Mouse (Mus musculus) MEL (cell line): ENCODE measurements around the gene Rnf123. TPM values are rescaled to one million over a fixed set of nuclear protein-coding genes. Genes with fewer than 3 reads are reported as not detected.
A peak's percentile ranks its signal among the peaks of the same experiment; 100 is the strongest.

Source experiments
- DNase-seq: peaks from one replicate; pipeline ENCODE4 v3.0.0; 2011; ENCODE audit warnings: low read depth, low spot score
- H3K27ac ChIP-seq: 2 replicates; pipeline ENCODE4 v1.5.1; 2012; ENCODE audit warnings: low read depth, mild to moderate bottlenecking, control low read depth, low read length, moderate library complexity; ENCODE audit not compliant: control insufficient read depth
- H3K27me3 ChIP-seq, 2 experiments: fragments of 150-350 bp in 1 of 2; sonication (generic) in 1 of 2; 2 replicates each; pipeline ENCODE4 v1.6.1; 2012; ENCODE audit warnings: low read length in 2 of 2, mild to moderate bottlenecking in 2 of 2, improper control_type of control experiment in 1 of 2, moderate library complexity in 1 of 2; ENCODE audit not compliant: insufficient read depth in 2 of 2, control insufficient read depth in 1 of 2
- H3K36me3 ChIP-seq, 2 experiments: 2 replicates each; pipeline ENCODE4 v1.6.1; 2012 to 2014; ENCODE audit warnings: low read length in 2 of 2, improper control_type of control experiment in 1 of 2, inconsistent platforms in 1 of 2, mild to moderate bottlenecking in 1 of 2; ENCODE audit not compliant: insufficient read depth in 2 of 2, control insufficient read depth in 1 of 2
- H3K4me1 ChIP-seq, 2 experiments: fragments of 150-350 bp in 1 of 2; sonication (generic) in 1 of 2; 2 replicates each; pipeline ENCODE4 v1.6.1; 2012; ENCODE audit warnings: low read length in 2 of 2, improper control_type of control experiment in 1 of 2, mild to moderate bottlenecking in 1 of 2; ENCODE audit not compliant: insufficient read depth in 2 of 2, control insufficient read depth in 1 of 2
- H3K4me3 ChIP-seq, 2 experiments: fragments of 150-350 bp in 1 of 2; sonication (generic) in 1 of 2; 2 replicates each; pipeline ENCODE4 v1.5.1; 2012; ENCODE audit warnings: low read depth in 2 of 2, low read length in 2 of 2, mild to moderate bottlenecking in 2 of 2, moderate library complexity in 2 of 2, control low read depth in 1 of 2, improper control_type of control experiment in 1 of 2; ENCODE audit not compliant: control insufficient read depth in 1 of 2, insufficient read depth in 1 of 2
- H3K79me2 ChIP-seq: 2 replicates; pipeline ENCODE4 v1.6.1; 2012; ENCODE audit warnings: mild to moderate bottlenecking, low read length, moderate library complexity; ENCODE audit not compliant: control insufficient read depth, poor library complexity, insufficient read depth
- H3K9ac ChIP-seq: 2 replicates; pipeline ENCODE4 v1.6.1; 2012; ENCODE audit warnings: low read depth, mild to moderate bottlenecking, control low read depth, low read length, moderate library complexity; ENCODE audit not compliant: control insufficient read depth, poor library complexity, severe bottlenecking
- H3K9me3 ChIP-seq: fragments of 150-350 bp; sonication (generic); replicated peaks from 2 replicates; pipeline ENCODE4 v1.6.1; 2012; ENCODE audit warnings: mild to moderate bottlenecking, low read length, improper control_type of control experiment, moderate library complexity; ENCODE audit not compliant: insufficient read depth
- BHLHE40 ChIP-seq: IDR thresholded peaks from 2 replicates; pipeline ENCODE4 v1.6.1; 2012; ENCODE audit warnings: low read depth, mild to moderate bottlenecking, inconsistent platforms, low read length, improper control_type of control experiment, borderline replicate concordance
- CHD2 ChIP-seq: IDR thresholded peaks from 2 replicates; pipeline ENCODE4 v1.6.1; 2011; ENCODE audit warnings: low read length, improper control_type of control experiment
- E2F4 ChIP-seq: IDR thresholded peaks from 2 replicates; pipeline ENCODE4 v1.6.1; 2011; ENCODE audit warnings: low read depth, low read length, improper control_type of control experiment, borderline replicate concordance
- EP300 ChIP-seq, 2 experiments: IDR thresholded peaks; 2 replicates each; pipeline ENCODE4 v1.6.1; 2011; ENCODE audit warnings: improper control_type of control experiment in 2 of 2, low read length in 2 of 2, low read depth in 1 of 2, mild to moderate bottlenecking in 1 of 2
- GATA1 ChIP-seq: IDR thresholded peaks from 2 replicates; pipeline ENCODE4 v1.6.1; 2011; ENCODE audit warnings: low read depth, low read length, improper control_type of control experiment
- HCFC1 ChIP-seq: IDR thresholded peaks from 2 replicates; pipeline ENCODE4 v1.6.1; 2012; ENCODE audit warnings: low read depth, mild to moderate bottlenecking, inconsistent platforms, low read length, improper control_type of control experiment, moderate library complexity
- MAX ChIP-seq: IDR thresholded peaks from 2 replicates; pipeline ENCODE4 v1.6.1; 2011; ENCODE audit warnings: low read length, improper control_type of control experiment
- MXI1 ChIP-seq: IDR thresholded peaks from 2 replicates; pipeline ENCODE4 v1.6.1; 2011; ENCODE audit warnings: mild to moderate bottlenecking, low read depth, low read length, improper control_type of control experiment
- MYC ChIP-seq: IDR thresholded peaks from 2 replicates; pipeline ENCODE4 v1.6.1; 2011; ENCODE audit warnings: low read depth, mild to moderate bottlenecking, low read length, improper control_type of control experiment, moderate library complexity
- NELFE ChIP-seq: IDR thresholded peaks from 2 replicates; pipeline ENCODE4 v1.6.1; 2011; ENCODE audit warnings: low read depth, low read length, improper control_type of control experiment
- NRF1 ChIP-seq: IDR thresholded peaks from 2 replicates; pipeline ENCODE4 v1.6.1; 2014; ENCODE audit warnings: low read depth, mild to moderate bottlenecking, inconsistent platforms, low read length, improper control_type of control experiment, moderate library complexity; ENCODE audit not compliant: poor library complexity, insufficient read depth, severe bottlenecking
- POLR2A ChIP-seq, 2 experiments: IDR thresholded peaks; 2 replicates each; pipeline ENCODE4 v1.6.1; 2011 to 2012; ENCODE audit warnings: low read length in 2 of 2, mild to moderate bottlenecking in 2 of 2, control low read depth in 1 of 2, improper control_type of control experiment in 1 of 2, low read depth in 1 of 2, moderate library complexity in 1 of 2; ENCODE audit not compliant: control insufficient read depth in 1 of 2, insufficient read depth in 1 of 2, poor library complexity in 1 of 2
- POLR2AphosphoS2 ChIP-seq: IDR thresholded peaks from 2 replicates; pipeline ENCODE4 v1.6.1; 2011; ENCODE audit warnings: low read length, improper control_type of control experiment
- SIN3A ChIP-seq: IDR thresholded peaks from 2 replicates; pipeline ENCODE4 v1.6.1; 2012; ENCODE audit warnings: low read length, improper control_type of control experiment, inconsistent platforms
- SMC3 ChIP-seq: IDR thresholded peaks from 2 replicates; pipeline ENCODE4 v1.6.1; 2011; ENCODE audit warnings: low read depth, low read length, improper control_type of control experiment
- TAL1 ChIP-seq: IDR thresholded peaks from 2 replicates; pipeline ENCODE4 v1.6.1; 2012; ENCODE audit warnings: mild to moderate bottlenecking, inconsistent platforms, low read length, moderate library complexity, mixed read lengths
- TBP ChIP-seq: IDR thresholded peaks from 2 replicates; pipeline ENCODE4 v1.8.0; 2011; ENCODE audit warnings: low read depth, low read length, improper control_type of control experiment
- UBTF ChIP-seq: IDR thresholded peaks from 2 replicates; pipeline ENCODE4 v1.6.1; 2012; ENCODE audit warnings: low read depth, mild to moderate bottlenecking, inconsistent platforms, low read length, improper control_type of control experiment, moderate library complexity, borderline replicate concordance; ENCODE audit not compliant: insufficient read depth
- USF1 ChIP-seq: IDR thresholded peaks from 2 replicates; pipeline ENCODE4 v1.6.1; 2014; ENCODE audit warnings: low read depth, mild to moderate bottlenecking, inconsistent platforms, low read length, improper control_type of control experiment, moderate library complexity
- USF2 ChIP-seq, 2 experiments: IDR thresholded peaks; 2 replicates each; pipeline ENCODE4 v1.6.1; 2011 to 2012; ENCODE audit warnings: improper control_type of control experiment in 2 of 2, low read length in 2 of 2, borderline replicate concordance in 1 of 2, inconsistent platforms in 1 of 2, low read depth in 1 of 2, mild to moderate bottlenecking in 1 of 2; ENCODE audit not compliant: insufficient read depth in 1 of 2
- ZKSCAN1 ChIP-seq: IDR thresholded peaks from 2 replicates; pipeline ENCODE4 v1.6.1; 2012; ENCODE audit warnings: low read depth, mild to moderate bottlenecking, inconsistent platforms, low read length, improper control_type of control experiment, moderate library complexity
- ZMIZ1 ChIP-seq: IDR thresholded peaks from 2 replicates; pipeline ENCODE4 v1.6.1; 2012; ENCODE audit warnings: low read depth, mild to moderate bottlenecking, inconsistent platforms, low read length, improper control_type of control experiment, moderate library complexity
- polyA plus RNA-seq, 2 experiments: library from polyadenylated mRNA; stranded (reverse) in 1 of 2; unstranded in 1 of 2; fragments of >175 nt in 1 of 2; fragments of >200 nt in 1 of 2; gene quantifications; 2 replicates each; pipeline versions ENCODE4 v1.2.1 to v1.2.4; 2012; ENCODE audit warnings: low replicate concordance in 2 of 2, low read depth in 1 of 2; ENCODE audit not compliant: insufficient read length in 2 of 2, insufficient read depth in 1 of 2, missing spikeins in 1 of 2
- total RNA-seq: library from RNA; depleted of rRNA; stranded (reverse); fragments of 300-350 nt; gene quantifications from 2 replicates; pipeline ENCODE4 v1.2.3, GENCODE M21; 2012; rRNA removed

The Rnf123 gene
- total and polyA plus RNA-seq, 3 experiments, result 28.5 to 74.8 TPM; not detected in 1

DNA sequence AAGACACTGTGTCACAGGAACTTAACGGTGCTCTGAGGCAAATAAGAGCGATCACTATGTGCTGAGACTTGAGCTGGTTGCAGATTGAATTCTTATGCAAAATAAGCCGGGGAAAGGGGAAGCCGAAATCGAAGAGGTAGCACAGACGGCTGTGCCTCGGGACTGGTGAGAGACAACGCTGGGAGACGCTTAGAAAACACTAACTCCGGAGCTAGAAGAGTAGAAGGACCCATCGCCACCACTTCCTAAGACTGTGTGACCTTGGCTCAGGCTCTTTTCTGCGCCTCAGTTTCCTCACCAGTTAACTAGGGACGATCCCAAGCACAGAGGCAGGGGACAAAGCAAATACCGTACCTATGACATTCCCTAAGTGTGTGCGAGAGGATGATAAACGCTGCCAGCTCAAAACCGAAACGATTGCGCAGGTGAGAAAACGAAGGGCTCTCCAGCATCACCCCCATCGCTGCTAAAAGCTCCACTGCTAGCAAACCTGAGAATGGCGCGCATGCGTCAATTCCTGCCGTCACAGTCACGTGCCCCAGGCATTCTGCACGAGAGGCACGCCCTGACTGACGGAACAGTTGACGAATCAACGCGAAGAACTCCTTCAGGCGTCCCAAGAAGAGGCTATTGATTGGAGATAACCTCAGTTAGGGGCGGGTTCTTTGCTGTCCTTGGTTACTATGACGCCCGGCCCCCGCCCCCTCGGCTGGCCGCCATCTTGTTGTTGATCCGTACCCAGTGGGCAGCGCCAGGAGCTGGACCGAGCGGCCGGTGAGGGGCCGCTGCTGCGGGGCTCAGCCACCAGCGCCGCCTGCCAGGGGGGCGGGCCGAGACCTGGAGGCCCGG is 81.0 kb downstream of the Rnf123 start, which contains the start of gene Ip6k1:
Gene Ip6k1 (plus strand): TSS at position 580 of the 849 bp plus-strand sequence.
- peak; percentile 84 for TF ChIP-seq NRF1
- TF ChIP-seq EP300 (IDR thresholded peaks at IDR 0.05; ENCODE audit: low read depth in 1 of 2, low read length in 2 of 2), result 0 out of 4 replicates have a peak, but pooled peaks of 1 of the 2 experiments have one; percentile 9
- TF ChIP-seq MYC, result peak; percentile 75
- TF ChIP-seq POLR2AphosphoS2, result peak; percentile 89; the same call in 1 of the 2 replicates
- TF ChIP-seq BHLHE40, result peak; percentile 100
- peak; percentile 70 for TF ChIP-seq MXI1
- peak; percentile 85 for TF ChIP-seq ZMIZ1
- peak; percentile 70 for TF ChIP-seq SIN3A
- TF ChIP-seq USF1, result peak; percentile 100
- peak; percentile 71 to 96 for TF ChIP-seq POLR2A (IDR thresholded peaks at IDR 0.05; ENCODE audit: control insufficient read depth in 1 of 2, insufficient read depth in 1 of 2, low read depth in 1 of 2, low read length in 2 of 2, poor library complexity in 1 of 2)
- no peak for TF ChIP-seq UBTF
- no peak for TF ChIP-seq GATA1
- peak; percentile 80 for TF ChIP-seq TBP
- TF ChIP-seq HCFC1, result peak; percentile 79
- TF ChIP-seq USF2 (IDR thresholded peaks at IDR 0.05; ENCODE audit: borderline replicate concordance in 1 of 2, insufficient read depth in 1 of 2, low read depth in 1 of 2, low read length in 2 of 2), result peak; percentile 88 to 97
- no peak for TF ChIP-seq E2F4
- no peak for TF ChIP-seq SMC3
- peak; percentile 99 for TF ChIP-seq MAX
- no peak for TF ChIP-seq TAL1
- TF ChIP-seq NELFE, result peak; percentile 92
- no peak for TF ChIP-seq ZKSCAN1
- peak; percentile 82 for TF ChIP-seq CHD2
- TF ChIP-seq, all 39 proteins: peak for 16
- DNase-seq, result peak; percentile 100
- Histone ChIP-seq H3K4me3 (peak within 1 kb of the TSS; percentile 86 to 93), H3K27ac (peak within 1 kb of the TSS; percentile 65), H3K36me3 (peaks cover 0 to 17% of the 10 kb centered on the region in 2 experiments; a peak in 2 of 4 replicates), H3K27me3 (no peaks in the 10 kb centered on the region), H3K79me2 (peaks cover 39% of the 10 kb centered on the region), H3K9me3 (no peaks in the 10 kb centered on the region), H3K9ac (peak within 1 kb of the TSS; percentile 91), H3K4me1 (peaks cover 5 to 13% of the 10 kb centered on the region in 2 experiments)

Other genes with a start within 250 kb of the Rnf123 start
- 54.2 and 55.8 TPM in 2 replicates for gene Rbm6, start 210.1 kb downstream of the Rnf123 start, total RNA-seq
- 100 to 1,000 TPM in 1 of 2 experiments, 10 to 100 TPM in 1; 55.7 to 521 TPM for gene Rbm6, start 210.1 kb downstream of the Rnf123 start, polyA plus RNA-seq
- 10.1 and 11.5 TPM in 2 replicates for gene Mon1a, start 195.2 kb downstream of the Rnf123 start, total RNA-seq
- gene Mon1a, start 195.2 kb downstream of the Rnf123 start, polyA plus RNA-seq, result 10 to 100 TPM in 1 of 2 experiments, not detected in 1; 13.5 TPM
- 136 and 149 TPM in 2 replicates for gene Mst1r, start 176.5 kb downstream of the Rnf123 start, total RNA-seq
- 100 to 1,000 TPM in 1 of 2 experiments, not detected in 1; 133 TPM for gene Mst1r, start 176.5 kb downstream of the Rnf123 start, polyA plus RNA-seq
- gene Actl11, start 154.9 kb downstream of the Rnf123 start, total RNA-seq, result not detected in 2 replicates
- not detected for gene Actl11, start 154.9 kb downstream of the Rnf123 start, polyA plus RNA-seq
- gene Camkv, start 147.7 kb downstream of the Rnf123 start, total RNA-seq, result 0.08 and 0.39 TPM in 2 replicates
- under 1 TPM in 1 of 2 experiments, not detected in 1; 0.14 TPM for gene Camkv, start 147.7 kb downstream of the Rnf123 start, polyA plus RNA-seq
- gene Traip, start 133.2 kb downstream of the Rnf123 start, total RNA-seq, result 37.3 and 43.6 TPM in 2 replicates
- 10 to 100 TPM in 1 of 2 experiments, not detected in 1; 65.2 TPM for gene Traip, start 133.2 kb downstream of the Rnf123 start, polyA plus RNA-seq
- 15.8 and 18.1 TPM in 2 replicates for gene Uba7, start 107.8 kb downstream of the Rnf123 start, total RNA-seq
- 10 to 100 TPM in 1 of 2 experiments, not detected in 1; 44.1 TPM for gene Uba7, start 107.8 kb downstream of the Rnf123 start, polyA plus RNA-seq
- 0.26 and 0.35 TPM in 2 replicates for gene Gm20661, start 100.3 kb downstream of the Rnf123 start, total RNA-seq
- gene Gm20661, start 100.3 kb downstream of the Rnf123 start, polyA plus RNA-seq, result under 1 TPM in 1 of 2 experiments, not detected in 1; 0.85 TPM
- 54.1 and 65.3 TPM in 2 replicates for gene Inka1, start 97.5 kb downstream of the Rnf123 start, total RNA-seq
- 10 to 100 TPM in 1 of 2 experiments, not detected in 1; 60.7 TPM for gene Inka1, start 97.5 kb downstream of the Rnf123 start, polyA plus RNA-seq
- gene Cdhr4, start 90.8 kb downstream of the Rnf123 start, total RNA-seq, result 0.65 and 1.5 TPM in 2 replicates
- 1 to 10 TPM in 1 of 2 experiments, not detected in 1; 4.4 TPM for gene Cdhr4, start 90.8 kb downstream of the Rnf123 start, polyA plus RNA-seq
- 0.62 and 0.73 TPM in 2 replicates for gene Gm20662, start 87.0 kb downstream of the Rnf123 start, total RNA-seq
- gene Gm20662, start 87.0 kb downstream of the Rnf123 start, polyA plus RNA-seq, result 1 to 10 TPM in 1 of 2 experiments, not detected in 1; 1.2 TPM
- gene Ip6k1, start 80.8 kb downstream of the Rnf123 start, total RNA-seq, result 35.5 and 37.2 TPM in 2 replicates
- 10 to 100 TPM; 31.8 to 59.1 TPM for gene Ip6k1, start 80.8 kb downstream of the Rnf123 start, polyA plus RNA-seq
- 38.1 and 50.4 TPM in 2 replicates for gene Gmppb, start 34.1 kb downstream of the Rnf123 start, total RNA-seq
- gene Gmppb, start 34.1 kb downstream of the Rnf123 start, polyA plus RNA-seq, result 10 to 100 TPM in 1 of 2 experiments, not detected in 1; 26.2 TPM
- gene Amigo3, start 30.2 kb downstream of the Rnf123 start, total RNA-seq, result 1.2 and 2.2 TPM in 2 replicates
- 1 to 10 TPM in 1 of 2 experiments, not detected in 1; 3.4 TPM for gene Amigo3, start 30.2 kb downstream of the Rnf123 start, polyA plus RNA-seq
- gene Mst1, start 2.9 kb downstream of the Rnf123 start, total RNA-seq, result 1.6 and 4.6 TPM in 2 replicates
- 1 to 10 TPM in 1 of 2 experiments, not detected in 1; 10.0 TPM for gene Mst1, start 2.9 kb downstream of the Rnf123 start, polyA plus RNA-seq
- gene Apeh, start 11.3 kb upstream of the Rnf123 start, total RNA-seq, result 57.5 and 76.1 TPM in 2 replicates
- 10 to 100 TPM in 1 of 2 experiments, not detected in 1; 69.0 TPM for gene Apeh, start 11.3 kb upstream of the Rnf123 start, polyA plus RNA-seq
- gene Bsn, start 107.0 kb upstream of the Rnf123 start, total RNA-seq, result 2.7 and 3.5 TPM in 2 replicates
- 1 to 10 TPM in 1 of 2 experiments, not detected in 1; 5.6 TPM for gene Bsn, start 107.0 kb upstream of the Rnf123 start, polyA plus RNA-seq
- gene Dag1, start 180.6 kb upstream of the Rnf123 start, total RNA-seq, result 7.8 and 8.1 TPM in 2 replicates
- gene Dag1, start 180.6 kb upstream of the Rnf123 start, polyA plus RNA-seq, result 10 to 100 TPM in 1 of 2 experiments, not detected in 1; 27.6 TPM
- gene Nicn1, start 207.1 kb upstream of the Rnf123 start, total RNA-seq, result 1.6 and 2.0 TPM in 2 replicates
- gene Nicn1, start 207.1 kb upstream of the Rnf123 start, polyA plus RNA-seq, result 1 to 10 TPM in 1 of 2 experiments, not detected in 1; 4.7 TPM
- gene Amt, start 213.5 kb upstream of the Rnf123 start, total RNA-seq, result 0.15 and 0.26 TPM in 2 replicates
- gene Amt, start 213.5 kb upstream of the Rnf123 start, polyA plus RNA-seq, result under 1 TPM in 1 of 2 experiments, not detected in 1; 0.58 TPM
- 80.9 and 83.1 TPM in 2 replicates for gene Rhoa, start 222.8 kb upstream of the Rnf123 start, total RNA-seq
- gene Rhoa, start 222.8 kb upstream of the Rnf123 start, polyA plus RNA-seq, result 100 to 1,000 TPM in 1 of 2 experiments, not detected in 1; 241 TPM
- 3.4 and 4.9 TPM in 2 replicates for gene Tcta, start 222.8 kb upstream of the Rnf123 start, total RNA-seq
- gene Tcta, start 222.8 kb upstream of the Rnf123 start, polyA plus RNA-seq, result 1 to 10 TPM in 1 of 2 experiments, not detected in 1; 7.0 TPM